24 mouse cellular contexts compared by ENCODE assay signal in genomic region chr14:34227981-34228380, GRCm38 (mm10). TPM values are rescaled to one million over a fixed set of nuclear protein-coding genes. Genes with fewer than 3 reads are reported as not detected.
"Had no signal": no experiment of that assay in that cellular context is flagged by ENCODE, and none has a peak within 500 bp of the region (broad histone marks: within the 10 kb centered on the region; RNA-seq: fewer than 3 reads in every experiment).

No protein-coding gene starts in this region.

- H3K4me3 ChIP-seq: gastrocnemius, adult 2 months; heart, embryonic 10.5 days; heart, embryonic 12.5 days; hindbrain, embryonic 10.5 days; hindbrain, embryonic 12.5 days; layer of hippocampus, adult 2 months; limb, embryonic 13.5 days; limb, embryonic 15.5 days; liver, embryonic 12.5 days had no signal

- ATAC-seq: hindbrain, embryonic 16.5 days; inflammation-experienced regulatory T-cells, adult 6 months; intestine, embryonic 16.5 days; liver, embryonic 12.5 days had no signal

- H3K9ac ChIP-seq: heart, embryonic 12.5 days; hindbrain, embryonic 12.5 days; hindbrain, embryonic 14.5 days; limb, embryonic 13.5 days; limb, embryonic 15.5 days; liver, embryonic 12.5 days had no signal

- H3K9me3 ChIP-seq: heart, embryonic 10.5 days; hindbrain, embryonic 10.5 days; hindbrain, embryonic 12.5 days; limb, embryonic 13.5 days; limb, embryonic 15.5 days; liver, embryonic 12.5 days had no signal

- H3K4me1 ChIP-seq: hindbrain, embryonic 12.5 days; limb, embryonic 13.5 days; limb, embryonic 15.5 days; liver, embryonic 12.5 days had no signal

- DNase-seq: gastrocnemius, adult 2 months; gastrocnemius, postnatal 10 days; gastrocnemius, postnatal 25 days; heart, postnatal 10 days; heart, postnatal 4 days; kidney, adult 18-20 months; kidney, adult 8-10 months; kidney, postnatal 10 days; kidney, postnatal 25 days; kidney, postnatal 4 days; left cerebral cortex, postnatal 4 days had no signal

- H3K4me2 ChIP-seq: heart, embryonic 12.5 days; hindbrain, embryonic 12.5 days; hindbrain, embryonic 14.5 days; limb, embryonic 13.5 days; limb, embryonic 15.5 days; liver, embryonic 12.5 days had no signal

- H3K36me3 ChIP-seq: heart, embryonic 10.5 days; heart, embryonic 12.5 days; hindbrain, embryonic 10.5 days; hindbrain, embryonic 12.5 days; limb, embryonic 13.5 days; limb, embryonic 15.5 days had no signal

- H3K27ac ChIP-seq: gastrocnemius, adult 2 months; heart, embryonic 10.5 days; hindbrain, embryonic 10.5 days; hindbrain, embryonic 12.5 days; hindbrain, embryonic 14.5 days; layer of hippocampus, adult 2 months; limb, embryonic 13.5 days; limb, embryonic 15.5 days; liver, embryonic 12.5 days had no signal

- H3K27me3 ChIP-seq: hindbrain, embryonic 12.5 days; limb, embryonic 13.5 days; limb, embryonic 15.5 days; liver, embryonic 12.5 days had no signal

RNA-seq across cellular contexts. Expression of gene Syt15, which starts 8.6 kb away (rescaled TPM):
- total RNA-seq: granulocyte monocyte progenitor cell, adult 5-6 weeks had no signal

RNA-seq across cellular contexts. Expression of gene Gprin2, which starts 26.5 kb away (rescaled TPM):
- total RNA-seq: granulocyte monocyte progenitor cell, adult 5-6 weeks had no signal
